Mouse (Mus musculus) MEL (cell line): ENCODE results near the gene Ak3. TPM values are rescaled to one million over a fixed set of nuclear protein-coding genes. Genes with fewer than 3 reads are reported as not detected.
"Not testable (repeated sequence)": the region's sequence is repeated elsewhere in the genome, so short reads cannot be mapped to it uniquely, and the experiment has no call there.

Source experiments
- DNase-seq: peaks from one replicate; pipeline ENCODE4 v3.0.0; 2011; ENCODE audit warnings: low read depth, low spot score
- H3K27ac ChIP-seq: 2 replicates; pipeline ENCODE4 v1.5.1; 2012; ENCODE audit warnings: low read depth, mild to moderate bottlenecking, control low read depth, low read length, moderate library complexity; ENCODE audit not compliant: control insufficient read depth
- H3K27me3 ChIP-seq, 2 experiments: fragments of 150-350 bp in 1 of 2; sonication (generic) in 1 of 2; 2 replicates each; pipeline ENCODE4 v1.6.1; 2012; ENCODE audit warnings: low read length in 2 of 2, mild to moderate bottlenecking in 2 of 2, improper control_type of control experiment in 1 of 2, moderate library complexity in 1 of 2; ENCODE audit not compliant: insufficient read depth in 2 of 2, control insufficient read depth in 1 of 2
- H3K36me3 ChIP-seq, 2 experiments: 2 replicates each; pipeline ENCODE4 v1.6.1; 2012 to 2014; ENCODE audit warnings: low read length in 2 of 2, improper control_type of control experiment in 1 of 2, inconsistent platforms in 1 of 2, mild to moderate bottlenecking in 1 of 2; ENCODE audit not compliant: insufficient read depth in 2 of 2, control insufficient read depth in 1 of 2
- H3K4me1 ChIP-seq, 2 experiments: fragments of 150-350 bp in 1 of 2; sonication (generic) in 1 of 2; 2 replicates each; pipeline ENCODE4 v1.6.1; 2012; ENCODE audit warnings: low read length in 2 of 2, improper control_type of control experiment in 1 of 2, mild to moderate bottlenecking in 1 of 2; ENCODE audit not compliant: insufficient read depth in 2 of 2, control insufficient read depth in 1 of 2
- H3K4me3 ChIP-seq, 2 experiments: fragments of 150-350 bp in 1 of 2; sonication (generic) in 1 of 2; 2 replicates each; pipeline ENCODE4 v1.5.1; 2012; ENCODE audit warnings: low read depth in 2 of 2, low read length in 2 of 2, mild to moderate bottlenecking in 2 of 2, moderate library complexity in 2 of 2, control low read depth in 1 of 2, improper control_type of control experiment in 1 of 2; ENCODE audit not compliant: control insufficient read depth in 1 of 2, insufficient read depth in 1 of 2
- H3K79me2 ChIP-seq: 2 replicates; pipeline ENCODE4 v1.6.1; 2012; ENCODE audit warnings: mild to moderate bottlenecking, low read length, moderate library complexity; ENCODE audit not compliant: control insufficient read depth, poor library complexity, insufficient read depth
- H3K9ac ChIP-seq: 2 replicates; pipeline ENCODE4 v1.6.1; 2012; ENCODE audit warnings: low read depth, mild to moderate bottlenecking, control low read depth, low read length, moderate library complexity; ENCODE audit not compliant: control insufficient read depth, poor library complexity, severe bottlenecking
- H3K9me3 ChIP-seq: fragments of 150-350 bp; sonication (generic); replicated peaks from 2 replicates; pipeline ENCODE4 v1.6.1; 2012; ENCODE audit warnings: mild to moderate bottlenecking, low read length, improper control_type of control experiment, moderate library complexity; ENCODE audit not compliant: insufficient read depth
- BHLHE40 ChIP-seq: IDR thresholded peaks from 2 replicates; pipeline ENCODE4 v1.6.1; 2012; ENCODE audit warnings: low read depth, mild to moderate bottlenecking, inconsistent platforms, low read length, improper control_type of control experiment, borderline replicate concordance
- CTCF ChIP-seq, 3 experiments: IDR thresholded peaks in 2 of 3; conservative IDR thresholded peaks in 1 of 3; 2 replicates each; pipeline ENCODE4 v1.5.1; 2011 to 2012; ENCODE audit warnings: low read length in 3 of 3, low read depth in 2 of 3, mild to moderate bottlenecking in 2 of 3, improper control_type of control experiment in 1 of 3, inconsistent platforms in 1 of 3, mixed read lengths in 1 of 3, moderate library complexity in 1 of 3; ENCODE audit not compliant: control insufficient read depth in 1 of 3, insufficient read depth in 1 of 3, poor library complexity in 1 of 3, severe bottlenecking in 1 of 3
- JUND ChIP-seq: IDR thresholded peaks from 2 replicates; pipeline ENCODE4 v1.6.1; 2011; ENCODE audit warnings: low read depth, mild to moderate bottlenecking, improper control_type of control experiment, low read length
- MAX ChIP-seq: IDR thresholded peaks from 2 replicates; pipeline ENCODE4 v1.6.1; 2011; ENCODE audit warnings: low read length, improper control_type of control experiment
- MXI1 ChIP-seq: IDR thresholded peaks from 2 replicates; pipeline ENCODE4 v1.6.1; 2011; ENCODE audit warnings: mild to moderate bottlenecking, low read depth, low read length, improper control_type of control experiment
- MYC ChIP-seq: IDR thresholded peaks from 2 replicates; pipeline ENCODE4 v1.6.1; 2011; ENCODE audit warnings: low read depth, mild to moderate bottlenecking, low read length, improper control_type of control experiment, moderate library complexity
- NRF1 ChIP-seq: IDR thresholded peaks from 2 replicates; pipeline ENCODE4 v1.6.1; 2014; ENCODE audit warnings: low read depth, mild to moderate bottlenecking, inconsistent platforms, low read length, improper control_type of control experiment, moderate library complexity; ENCODE audit not compliant: poor library complexity, insufficient read depth, severe bottlenecking
- TBP ChIP-seq: IDR thresholded peaks from 2 replicates; pipeline ENCODE4 v1.8.0; 2011; ENCODE audit warnings: low read depth, low read length, improper control_type of control experiment
- ZNF384 ChIP-seq: IDR thresholded peaks from 2 replicates; pipeline ENCODE4 v1.6.1; 2012; ENCODE audit warnings: low read depth, mild to moderate bottlenecking, inconsistent platforms, low read length, improper control_type of control experiment
- polyA plus RNA-seq, 2 experiments: library from polyadenylated mRNA; stranded (reverse) in 1 of 2; unstranded in 1 of 2; fragments of >175 nt in 1 of 2; fragments of >200 nt in 1 of 2; gene quantifications; 2 replicates each; pipeline versions ENCODE4 v1.2.1 to v1.2.4; 2012; ENCODE audit warnings: low replicate concordance in 2 of 2, low read depth in 1 of 2; ENCODE audit not compliant: insufficient read length in 2 of 2, insufficient read depth in 1 of 2, missing spikeins in 1 of 2
- total RNA-seq: library from RNA; depleted of rRNA; stranded (reverse); fragments of 300-350 nt; gene quantifications from 2 replicates; pipeline ENCODE4 v1.2.3, GENCODE M21; 2012

Gene Ak3
- total and polyA plus RNA-seq, 3 experiments: 47.3 to 86.3 (median 50.0) TPM

GRCm38 (mm10) chr19:29011355-29011990, 36.3 kb downstream of the Ak3 start:
- H3K27ac ChIP-seq: no peak overlapping the region
- peaks cover 6 to 8% of the 10 kb centered on the region in 2 experiments for H3K4me1 ChIP-seq
- H3K79me2 ChIP-seq: no peaks in the 10 kb centered on the region
- no peaks in the 10 kb centered on the region for H3K27me3 ChIP-seq
- TF ChIP-seq BHLHE40 (no peak), JUND (no peak)
- H3K36me3 ChIP-seq: peaks cover 17 to 43% of the 10 kb centered on the region in 2 experiments
- H3K4me3 ChIP-seq: no peak overlapping the region
- H3K9ac ChIP-seq: no peak overlapping the region
- no peaks in the 10 kb centered on the region for H3K9me3 ChIP-seq
- DNase-seq: no peak

DNA sequence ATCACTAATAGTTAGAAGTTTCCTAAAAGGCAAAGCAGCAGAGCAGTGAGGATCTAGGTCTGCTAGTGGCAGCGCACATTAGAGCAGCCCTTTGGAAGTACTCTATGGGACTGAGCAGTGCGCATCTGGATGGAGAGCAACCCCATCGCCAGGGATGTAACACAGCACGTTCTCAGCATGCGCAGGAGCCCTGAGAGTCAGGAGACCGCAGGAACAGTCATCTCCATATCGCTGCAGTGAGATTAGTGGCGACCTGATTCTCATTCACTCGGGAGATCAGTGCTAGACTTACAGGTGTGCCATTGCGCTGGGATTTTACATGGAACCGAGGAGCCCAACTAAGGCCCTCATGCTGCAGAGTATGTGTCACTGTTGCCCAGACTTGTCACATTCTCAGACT, 38.7 kb downstream of the Ak3 start:
- H3K27me3 ChIP-seq: no peaks in the 10 kb centered on the region
- H3K9ac ChIP-seq: no peak overlapping the region
- H3K4me1 ChIP-seq: no peaks in the 10 kb centered on the region
- DNase-seq: no peak
- H3K4me3 ChIP-seq: no peak overlapping the region
- no peak overlapping the region for H3K27ac ChIP-seq
- H3K36me3 ChIP-seq: peaks cover 3 to 47% of the 10 kb centered on the region in 2 experiments
- H3K79me2 ChIP-seq: peaks cover 2% of the 10 kb centered on the region; the same call in 1 of the 2 replicates
- no peaks in the 10 kb centered on the region for H3K9me3 ChIP-seq
- no peak for TF ChIP-seq MXI1
- TF ChIP-seq MYC: no peak

DNA sequence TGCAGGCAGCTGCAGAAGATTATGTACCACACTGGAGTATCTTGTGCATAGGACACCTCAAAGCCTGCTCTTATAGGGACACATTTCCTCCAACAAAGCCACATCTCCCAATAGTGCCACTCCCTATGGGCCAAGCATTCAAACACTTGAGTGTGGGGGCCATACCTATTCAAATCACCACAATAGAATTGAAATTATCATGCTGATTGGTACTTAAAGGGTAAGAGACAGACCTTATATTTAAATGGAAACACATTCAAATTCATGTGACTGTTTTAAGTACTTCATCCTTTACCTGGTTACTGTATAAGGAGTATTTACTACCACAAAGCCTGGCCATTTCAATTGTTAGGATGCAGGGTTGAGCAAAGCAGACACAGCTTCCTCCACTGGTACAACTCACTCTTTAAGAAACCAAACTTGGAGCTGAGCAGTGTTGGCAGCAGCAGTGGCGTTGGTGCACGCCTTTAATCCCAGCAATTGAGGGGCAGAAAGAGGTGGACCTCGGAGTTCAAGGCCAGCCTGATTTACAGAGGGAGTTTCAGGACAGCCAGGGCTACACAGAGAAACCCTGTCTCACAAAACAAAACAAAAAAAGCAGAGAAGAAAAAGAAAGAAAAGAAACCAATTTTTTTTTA, 39.6 kb downstream of the Ak3 start:
- TF ChIP-seq NRF1 (no peak), MAX (no peak), TBP (no peak), ZNF384 (no peak), CTCF (IDR thresholded peaks at IDR 0.05 in 2 of 3, conservative IDR thresholded peaks at IDR 0.05 in 1 of 3; ENCODE audit: control insufficient read depth in 1 of 3, insufficient read depth in 1 of 3, low read depth in 2 of 3, low read length in 3 of 3, poor library complexity in 1 of 3, severe bottlenecking in 1 of 3) (no peak)
- H3K27me3 ChIP-seq: no peaks in the 10 kb centered on the region

GRCm38 (mm10) chr19:29000321-29000720, 47.4 kb downstream of the Ak3 start:
- H3K9ac ChIP-seq, H3K4me1 ChIP-seq, H3K79me2 ChIP-seq, H3K27me3 ChIP-seq, H3K27ac ChIP-seq, H3K9me3 ChIP-seq, H3K4me3 ChIP-seq, DNase-seq: not testable (repeated sequence)
- H3K36me3 ChIP-seq: peaks cover 0 to 29% of the 10 kb centered on the region in 2 experiments

More for the DNA sequence above, 39.6 kb downstream of the Ak3 start:
- Histone ChIP-seq H3K36me3 (peaks cover 3 to 49% of the 10 kb centered on the region in 2 experiments; a peak in 3 of 4 replicates), H3K4me3 (no peak overlapping the region), H3K27ac (no peak overlapping the region), H3K79me2 (peaks cover 2% of the 10 kb centered on the region; the same call in 1 of the 2 replicates), H3K4me1 (no peaks in the 10 kb centered on the region), H3K9me3 (no peaks in the 10 kb centered on the region), H3K9ac (no peak overlapping the region)
- no peak for DNase-seq
